Mouse (Mus musculus) bone marrow macrophage, adult 2 months (primary cell): ENCODE results near the gene Camsap2.

ENCODE experiments used
- CTCF ChIP-seq: IDR thresholded peaks from 2 replicates; pipeline ENCODE4 v1.5.1; 2012; ENCODE audit warnings: low read depth, mild to moderate bottlenecking, low read length, moderate library complexity
- POLR2A ChIP-seq: IDR thresholded peaks from 2 replicates; pipeline ENCODE4 v1.6.1; 2012; ENCODE audit warnings: mild to moderate bottlenecking, low read depth, low read length, borderline replicate concordance

GRCm38 (mm10) chr1:136230201-136230600 is 115.7 kb downstream of the Camsap2 start:
- TF ChIP-seq CTCF: no peak
- no peak for TF ChIP-seq POLR2A
